Mouse (Mus musculus) erythroblast, embryonic 14.5 days (primary cell): ENCODE data around the gene Gm30191.

Source experiments
- GATA1 ChIP-seq: IDR thresholded peaks from 2 replicates; pipeline ENCODE4 v1.6.1; 2012; ENCODE audit warnings: low read length, inconsistent platforms, mixed read lengths
- TAL1 ChIP-seq: IDR thresholded peaks from 3 replicates; pipeline ENCODE4 v1.6.1; 2012; ENCODE audit warnings: low read length, inconsistent platforms, mixed read lengths

- TF ChIP-seq GATA1 (no peak), TAL1 (no peak)
These were observed 39.8 kb downstream of the Gm30191 start for GRCm38 (mm10) chr4:134286226-134287167.
